Mouse (Mus musculus) bone marrow macrophage, adult 2 months (primary cell): ENCODE data around the gene Icam4.

ENCODE experiments used
- CTCF ChIP-seq: IDR thresholded peaks from 2 replicates; pipeline ENCODE4 v1.5.1; 2012; ENCODE audit warnings: low read depth, mild to moderate bottlenecking, low read length, moderate library complexity
- POLR2A ChIP-seq: IDR thresholded peaks from 2 replicates; pipeline ENCODE4 v1.6.1; 2012; ENCODE audit warnings: mild to moderate bottlenecking, low read depth, low read length, borderline replicate concordance

DNA sequence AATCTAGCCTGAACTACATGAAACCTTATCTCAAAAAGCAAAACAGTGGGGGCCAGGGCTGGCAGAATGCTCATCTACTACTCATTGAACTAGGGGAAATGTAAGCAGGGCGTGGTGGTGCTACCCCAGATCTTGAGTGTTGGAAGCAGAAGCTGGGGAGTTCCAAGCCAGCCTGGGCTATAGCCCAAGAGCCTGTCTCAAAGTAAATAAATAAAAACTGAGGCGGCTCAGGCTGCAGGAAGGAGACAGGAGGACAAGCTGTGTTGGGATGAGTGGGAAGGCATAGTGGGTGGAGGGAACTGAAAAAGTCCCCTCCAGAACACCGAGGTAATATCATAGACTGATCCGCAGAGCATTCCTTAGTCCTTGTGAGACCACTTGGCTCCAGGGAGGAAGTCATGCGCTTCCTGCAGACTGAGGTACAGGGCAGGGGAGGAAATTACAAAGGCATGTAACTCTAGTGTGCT is 17.3 kb upstream of the Icam4 start:
- TF ChIP-seq CTCF (no peak), POLR2A (no peak)
